Mouse (Mus musculus) heart, adult 2 months (tissue): Measurements from ENCODE around the gene Ror1.

Experiments
- CTCF ChIP-seq: fragments of 200-600 bp; IDR thresholded peaks from 2 replicates; pipeline ENCODE4 v1.8.1; 2022; ENCODE audit warnings: antibody characterized with exemption, mild to moderate bottlenecking, moderate library complexity
- EP300 ChIP-seq: fragments of 200-500 bp; IDR thresholded peaks from 2 replicates; pipeline ENCODE4 v1.6.1; 2011; ENCODE audit warnings: low read depth, low read length, control low read depth; ENCODE audit not compliant: insufficient read depth
- POLR2A ChIP-seq: fragments of 200-500 bp; IDR thresholded peaks from 2 replicates; pipeline ENCODE4 v1.6.1; 2011; ENCODE audit warnings: mild to moderate bottlenecking, low read depth, low read length, control low read depth; ENCODE audit not compliant: insufficient read depth

GRCm38 (mm10) chr4:100096596-100097181 is 1.1 kb downstream of the Ror1 start:
- TF ChIP-seq POLR2A: no peak
- no peak for TF ChIP-seq EP300
- no peak for TF ChIP-seq CTCF
